Mouse (Mus musculus) kidney, postnatal 0 days (tissue): Measurements from ENCODE around the gene Adgrg5. TPM values are rescaled to one million over a fixed set of nuclear protein-coding genes. Genes with fewer than 3 reads are reported as not detected.

Experiments
- ATAC-seq: fragments of 200-750 bp; cut with Nextera tagmentation; replicated peaks from 2 replicates; pipeline ENCODE4 v1.8.0; 2017; ENCODE audit warnings: low read depth, moderate number of reproducible peaks, moderate TSS enrichment, moderate library complexity; ENCODE audit not compliant: low FRiP score
- DNase-seq: peaks from one replicate; pipeline ENCODE4 v3.0.0-alpha.2; 2016; ENCODE audit warnings: low spot score
- H3K27ac ChIP-seq: fragments of 300-500 bp; sonication (generic); 2 replicates; pipeline ENCODE4 v1.5.1; 2014; ENCODE audit warnings: mild to moderate bottlenecking
- H3K27me3 ChIP-seq: fragments of 300-500 bp; sonication (generic); 2 replicates; pipeline ENCODE4 v1.6.1; 2014; ENCODE audit warnings: low read length, mixed read lengths; ENCODE audit not compliant: insufficient read depth
- H3K36me3 ChIP-seq: fragments of 300-500 bp; sonication (generic); 2 replicates; pipeline ENCODE4 v1.6.1; 2014; ENCODE audit warnings: low read length, mixed read lengths; ENCODE audit not compliant: insufficient read depth
- H3K4me1 ChIP-seq: fragments of 300-500 bp; sonication (generic); replicated peaks from 2 replicates; pipeline ENCODE4 v1.6.1; 2014; ENCODE audit warnings: antibody characterized with exemption, low read length, mixed read lengths; ENCODE audit not compliant: insufficient read depth
- H3K4me2 ChIP-seq: fragments of 300-500 bp; sonication (generic); 2 replicates; pipeline ENCODE4 v1.6.1; 2014; ENCODE audit warnings: mild to moderate bottlenecking, low read length, moderate library complexity, mixed read lengths
- H3K4me3 ChIP-seq: fragments of 300-500 bp; sonication (generic); replicated peaks from 2 replicates; pipeline ENCODE4 v1.5.1; 2014; ENCODE audit warnings: low read depth, low read length
- H3K9ac ChIP-seq: fragments of 300-500 bp; sonication (generic); 2 replicates; pipeline ENCODE4 v1.6.1; 2014; ENCODE audit warnings: low read depth, low read length
- H3K9me3 ChIP-seq: fragments of 300-500 bp; sonication (generic); replicated peaks from 2 replicates; pipeline ENCODE4 v1.6.1; 2016; ENCODE audit warnings: low read length, inconsistent platforms, mixed read lengths
- CTCF ChIP-seq: IDR thresholded peaks from 2 replicates; pipeline ENCODE4 v1.5.1; 2016; ENCODE audit warnings: antibody characterized with exemption, low read depth, mild to moderate bottlenecking, moderate library complexity
- WGBS: fragments of 180-500 bp; shearing (Covaris S2); extraction: QIAGEN DNeasy Blood & Tissue Kit; methylation state at CpG from one replicate; pipeline ENCODE4 v1.1.7; 2014; 5-methylcytosine and 5-hydroxymethylcytosine counted together
- polyA plus RNA-seq: library from polyadenylated mRNA; unstranded; fragments of >200 nt; fragmentation: Nextera tagmentation; extraction: Ambion mirVana; gene quantifications from 2 replicates; pipeline ENCODE4 v1.2.1, GENCODE M21; 2015

Gene Adgrg5
- polyA plus RNA-seq, 1 experiment from 2014 or later: not detected

DNA sequence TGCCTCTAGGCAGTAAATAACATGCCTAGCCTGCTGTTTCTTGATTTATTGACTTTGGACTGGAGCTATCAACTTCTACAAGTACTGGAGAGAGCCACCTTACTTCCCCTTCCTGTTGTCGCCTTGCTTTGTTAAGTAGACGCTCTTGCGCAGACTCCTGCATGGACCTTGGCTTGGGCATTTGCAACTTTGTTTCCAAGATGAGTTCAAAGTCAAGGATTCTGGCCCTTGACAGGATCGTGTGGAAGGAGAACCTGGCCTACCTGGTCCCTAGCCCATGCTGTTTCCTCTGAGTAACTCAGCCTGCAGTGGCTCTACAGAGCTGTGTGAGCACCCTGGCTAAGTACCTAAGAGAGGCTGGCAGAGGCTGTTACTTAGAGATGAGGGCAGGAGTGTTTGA lies 43.6 kb downstream of the Adgrg5 start:
- H3K4me3 ChIP-seq: no peak overlapping the region
- H3K4me2 ChIP-seq: no peak overlapping the region
- no peaks in the 10 kb centered on the region for H3K9me3 ChIP-seq
- H3K9ac ChIP-seq: no peak overlapping the region
- TF ChIP-seq CTCF: no peak
- peaks cover 14% of the 10 kb centered on the region; the same call in 1 of the 2 replicates for H3K4me1 ChIP-seq
- DNase-seq (no peak), ATAC-seq (0 out of 2 replicates have a peak, but pooled peaks have one; percentile 37)
- H3K27me3 ChIP-seq: no peaks in the 10 kb centered on the region
- no peaks in the 10 kb centered on the region for H3K36me3 ChIP-seq
- peak overlapping the region; percentile 47; the same call in 1 of the 2 replicates for H3K27ac ChIP-seq
- 37% methylated on average over 4 of the region's 4 CpGs for WGBS

DNA sequence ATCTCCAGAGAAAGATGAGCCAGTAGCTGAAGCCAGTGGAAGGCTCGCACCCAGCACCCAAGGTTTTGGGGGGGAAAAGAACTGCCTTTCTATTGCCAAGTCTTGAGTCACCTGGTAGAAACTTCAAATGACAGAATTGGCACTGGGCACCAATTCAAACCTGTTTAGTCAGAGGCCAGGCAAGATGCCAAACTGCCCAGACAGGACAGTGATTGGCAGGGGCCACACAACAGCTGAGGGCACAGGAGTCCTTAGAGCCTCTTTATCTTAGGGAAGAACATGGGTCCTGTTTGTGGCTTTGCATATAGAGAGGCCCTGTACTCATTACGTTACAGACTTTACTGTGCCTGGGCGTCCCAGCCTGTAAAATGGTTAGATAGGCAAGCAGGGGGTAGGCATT lies 44.1 kb downstream of the Adgrg5 start:
- H3K9me3 ChIP-seq: no peaks in the 10 kb centered on the region
- H3K4me2 ChIP-seq: no peak overlapping the region
- TF ChIP-seq CTCF: no peak
- H3K27me3 ChIP-seq: no peaks in the 10 kb centered on the region
- H3K27ac ChIP-seq: peak overlapping the region; percentile 47; the same call in 1 of the 2 replicates
- DNase-seq (no peak), ATAC-seq (no peak)
- no peaks in the 10 kb centered on the region for H3K36me3 ChIP-seq
- 79% methylated on average over 3 of the region's 3 CpGs for WGBS
- no peak overlapping the region for H3K4me3 ChIP-seq
- H3K9ac ChIP-seq: no peak overlapping the region
- H3K4me1 ChIP-seq: peaks cover 14% of the 10 kb centered on the region; the same call in 1 of the 2 replicates

DNA sequence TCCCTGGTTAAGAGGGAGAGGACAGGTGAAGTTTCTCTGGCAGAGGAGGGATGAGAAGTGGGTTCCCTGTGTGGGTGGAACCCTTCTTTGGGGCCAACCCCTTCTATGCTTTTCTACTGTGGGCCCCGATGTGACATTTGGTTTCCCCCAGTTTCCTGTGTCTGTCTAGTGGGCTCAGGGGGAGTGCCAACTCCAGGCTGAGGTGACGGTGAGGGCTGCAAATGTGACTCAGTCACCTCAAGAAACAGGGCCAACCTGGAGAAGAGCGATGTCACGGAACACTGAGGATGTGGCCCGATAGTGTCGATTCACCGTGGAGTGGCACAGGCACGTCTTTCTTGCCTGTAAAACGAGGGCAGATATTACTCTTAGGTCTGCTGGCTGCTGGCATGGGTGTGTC lies 49.8 kb downstream of the Adgrg5 start:
- H3K4me3 ChIP-seq: no peak overlapping the region
- H3K4me2 ChIP-seq: no peak overlapping the region
- no peaks in the 10 kb centered on the region for H3K36me3 ChIP-seq
- no peaks in the 10 kb centered on the region for H3K9me3 ChIP-seq
- TF ChIP-seq CTCF: no peak
- H3K27ac ChIP-seq: 0 out of 2 replicates have a peak overlapping the region, but pooled peaks have one; percentile 84
- H3K4me1 ChIP-seq: no peaks in the 10 kb centered on the region
- H3K27me3 ChIP-seq: no peaks in the 10 kb centered on the region
- no peak overlapping the region for H3K9ac ChIP-seq
- no peak for ATAC-seq
- 65% methylated on average over 9 of the region's 9 CpGs for WGBS
- DNase-seq: no peak

DNA sequence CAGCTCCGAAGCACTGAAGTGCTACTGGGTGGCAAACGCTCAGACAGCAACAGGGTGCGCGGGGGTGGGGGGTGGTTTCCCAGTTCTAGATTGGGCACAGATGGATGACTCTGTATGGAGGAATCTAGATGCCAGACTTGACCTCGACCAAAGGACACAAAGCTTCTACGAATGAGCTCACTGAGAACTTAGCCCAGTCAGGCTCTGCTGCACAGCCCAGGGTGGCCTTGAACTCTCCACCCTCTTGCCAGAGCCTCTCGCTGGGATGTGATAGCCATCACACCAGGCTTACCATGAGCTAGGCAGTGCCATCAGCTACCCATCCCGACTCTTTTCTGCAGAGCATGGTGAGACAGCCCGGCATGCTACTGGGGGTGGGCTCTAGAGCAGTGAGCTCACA lies 50.3 kb downstream of the Adgrg5 start:
- peak; percentile 22 for ATAC-seq
- TF ChIP-seq CTCF: no peak

DNA sequence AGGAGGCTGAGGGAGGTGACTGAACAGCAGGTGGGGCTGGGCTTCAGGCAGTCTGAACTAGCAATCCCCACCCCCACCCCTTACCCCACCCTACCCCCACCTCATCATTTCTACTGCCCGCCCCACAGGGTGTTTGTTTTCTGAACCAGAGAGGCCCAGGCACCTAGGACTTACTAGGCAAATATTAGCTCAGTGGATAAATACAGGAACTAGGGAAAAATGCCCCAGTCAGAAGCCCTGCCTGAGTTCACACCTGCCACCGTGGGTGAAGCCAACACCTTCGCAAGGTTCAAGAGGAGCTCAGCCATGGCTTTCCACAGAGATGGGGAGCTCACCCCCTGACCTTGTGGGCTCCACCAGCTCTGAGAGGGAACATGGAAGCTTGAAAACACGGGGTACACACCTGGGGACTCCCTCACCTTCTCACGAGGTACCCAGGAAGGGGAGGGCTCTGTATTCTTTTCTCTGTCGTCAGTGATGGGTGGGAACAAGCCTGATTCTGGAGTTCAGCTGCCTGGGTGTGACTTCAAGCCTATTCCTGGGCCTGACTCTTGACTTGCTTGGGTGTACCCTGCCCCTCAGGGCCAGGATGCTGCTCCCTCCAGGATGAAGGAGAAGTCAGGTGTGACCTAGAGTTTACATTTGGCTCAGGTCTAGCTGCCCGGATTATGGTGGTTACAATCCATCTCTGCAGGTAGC lies 51.1 kb downstream of the Adgrg5 start, which contains the start of gene Adgrg1:
Gene Adgrg1 (plus strand): TSS at position 285 of the 699 bp plus-strand sequence.
- ATAC-seq (peak; percentile 62), DNase-seq (peak; percentile 57)
- H3K9me3 ChIP-seq: no peaks in the 10 kb centered on the region
- TF ChIP-seq CTCF: no peak; the same call in 1 of the 2 replicates
- no peaks in the 10 kb centered on the region for H3K27me3 ChIP-seq
- 0 out of 2 replicates have a peak within 1 kb of the TSS, but pooled peaks have one; percentile 1 for H3K9ac ChIP-seq
- no peaks in the 10 kb centered on the region for H3K4me1 ChIP-seq
- no peaks in the 10 kb centered on the region for H3K36me3 ChIP-seq
- no peak within 1 kb of the TSS for H3K4me3 ChIP-seq
- H3K27ac ChIP-seq: peak within 1 kb of the TSS; percentile 84
- 42% methylated on average over 7 of the region's 7 CpGs for WGBS
- no peak within 1 kb of the TSS for H3K4me2 ChIP-seq

More for the DNA sequence above, 50.3 kb downstream of the Adgrg5 start:
- H3K4me1 ChIP-seq: no peaks in the 10 kb centered on the region
- peak overlapping the region; percentile 84 for H3K27ac ChIP-seq
- 0 out of 2 replicates have a peak overlapping the region, but pooled peaks have one; percentile 1 for H3K9ac ChIP-seq
- H3K27me3 ChIP-seq: no peaks in the 10 kb centered on the region
- no peak overlapping the region for H3K4me2 ChIP-seq
- DNase-seq: no peak
- H3K4me3 ChIP-seq: no peak overlapping the region
- whole genome bisulfite sequencing: 71% methylated on average over 9 of the region's 9 CpGs
- H3K36me3 ChIP-seq: no peaks in the 10 kb centered on the region
- no peaks in the 10 kb centered on the region for H3K9me3 ChIP-seq

DNA sequence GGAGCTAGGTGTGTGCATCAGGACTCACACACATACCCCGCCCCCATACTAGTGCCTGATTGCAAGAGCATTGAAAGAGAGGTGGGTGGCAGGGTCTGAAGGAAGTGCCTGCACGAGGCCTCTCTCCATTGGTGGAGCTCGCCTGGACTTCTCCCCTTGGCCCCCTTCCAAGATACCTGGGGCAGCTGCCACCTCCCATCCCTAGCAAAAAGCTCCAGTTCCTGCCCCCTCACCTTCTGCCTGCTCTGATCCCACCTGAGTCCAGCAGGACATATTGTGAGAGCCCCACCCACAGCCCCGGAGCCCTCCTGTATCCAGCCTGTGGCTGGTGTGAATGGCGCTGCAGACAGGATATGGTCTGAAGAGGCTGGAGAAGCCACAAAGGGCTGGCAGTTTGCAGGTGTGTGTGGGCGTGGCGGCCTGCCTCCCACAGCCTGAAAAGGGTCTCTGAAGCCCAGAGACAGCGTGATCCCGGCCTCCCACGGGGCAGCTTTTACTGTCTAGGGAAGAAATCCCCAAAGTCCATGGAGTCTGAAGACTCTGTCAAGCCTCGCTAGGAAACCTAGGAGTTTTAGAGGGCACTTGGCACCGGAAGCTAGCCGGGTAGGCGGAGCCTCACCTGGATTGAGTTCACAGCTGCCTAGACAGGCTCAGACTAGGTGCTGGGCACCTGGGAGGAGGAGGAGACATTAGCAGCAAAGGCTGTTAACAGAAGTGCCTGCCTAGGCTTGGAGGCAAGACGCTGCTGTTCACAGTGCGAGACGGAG lies 53.3 kb downstream of the Adgrg5 start:
- ATAC-seq (peak; percentile 76), DNase-seq (peak; percentile 68)
- TF ChIP-seq CTCF: no peak
- WGBS: 15% methylated on average over 17 of the region's 17 CpGs
- Histone ChIP-seq H3K4me2 (peak overlapping the region; percentile 49), H3K27me3 (no peaks in the 10 kb centered on the region), H3K36me3 (no peaks in the 10 kb centered on the region), H3K9ac (peak overlapping the region; percentile 68), H3K4me3 (peak overlapping the region; percentile 45), H3K4me1 (peaks cover 5% of the 10 kb centered on the region; the same call in 1 of the 2 replicates), H3K27ac (peak overlapping the region; percentile 97), H3K9me3 (no peaks in the 10 kb centered on the region)
